Mouse (Mus musculus): ENCODE results near the gene Pttg1. TPM values are rescaled to one million over a fixed set of nuclear protein-coding genes. Genes with fewer than 3 reads are reported as not detected.

Gene Pttg1
- 27.0 and 32.7 TPM in 2 replicates for polyA plus RNA-seq (2015; fragmentation: Nextera tagmentation; extraction: Ambion mirVana)

DNA sequence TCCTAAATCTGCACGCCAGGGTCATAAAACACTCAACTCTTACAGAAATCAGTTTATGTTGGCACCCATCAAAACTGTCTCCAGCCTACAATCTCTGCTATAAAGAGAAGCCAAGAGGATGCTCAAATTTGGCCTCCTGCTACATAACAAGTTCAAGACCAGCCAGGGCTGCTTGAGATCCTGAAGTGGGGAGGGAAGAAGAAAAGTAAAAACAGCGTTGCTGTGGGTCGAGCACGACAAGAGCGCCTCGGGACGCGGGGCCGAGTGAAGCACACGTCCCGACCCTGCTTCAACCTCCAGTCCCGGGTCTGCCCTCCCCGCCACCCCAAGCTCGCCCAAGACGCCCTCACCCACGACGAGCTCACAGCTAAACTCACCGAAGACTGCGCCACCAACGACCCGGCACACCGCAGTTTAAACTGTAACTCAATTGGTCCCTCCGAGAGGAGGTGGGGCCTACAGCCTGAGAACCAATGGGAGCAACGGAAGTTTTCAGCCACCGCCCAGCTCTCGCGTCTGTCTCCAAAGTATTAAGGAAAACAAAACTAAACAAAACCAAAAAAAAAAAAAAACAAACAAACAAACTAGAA, at the start of gene Pttg1:
Gene Pttg1, minus strand, starts transcription at position 428 of the 590 bp plus-strand sequence.
- WGBS = 4% methylated on average over 27 of the region's 27 CpGs
- peaks cover 4% of the 10 kb centered on the region; the same call in 1 of the 2 replicates for H3K4me1 ChIP-seq (replicated peaks; ENCODE audit: control insufficient read depth, insufficient read depth, low read length)
- H3K27ac ChIP-seq (ENCODE audit: low read length) = no peak within 1 kb of the TSS
- H3K4me3 ChIP-seq (replicated peaks; ENCODE audit: low read length) = peak within 1 kb of the TSS; percentile 53
- H3K9me3 ChIP-seq (ENCODE audit: control insufficient read depth, low read length) = no peaks in the 10 kb centered on the region
- H3K36me3 ChIP-seq (ENCODE audit: control insufficient read depth, insufficient read depth) = no peaks in the 10 kb centered on the region
- H3K27me3 ChIP-seq (replicated peaks; ENCODE audit: control insufficient read depth, insufficient read depth, low read length) = no peaks in the 10 kb centered on the region
- peak within 1 kb of the TSS; percentile 51 for H3K9ac ChIP-seq (replicated peaks; ENCODE audit: low read depth, low read length)
- peak; percentile 99 for ATAC-seq
- peak within 1 kb of the TSS; percentile 50 for H3K4me2 ChIP-seq (ENCODE audit: low read length)

DNA sequence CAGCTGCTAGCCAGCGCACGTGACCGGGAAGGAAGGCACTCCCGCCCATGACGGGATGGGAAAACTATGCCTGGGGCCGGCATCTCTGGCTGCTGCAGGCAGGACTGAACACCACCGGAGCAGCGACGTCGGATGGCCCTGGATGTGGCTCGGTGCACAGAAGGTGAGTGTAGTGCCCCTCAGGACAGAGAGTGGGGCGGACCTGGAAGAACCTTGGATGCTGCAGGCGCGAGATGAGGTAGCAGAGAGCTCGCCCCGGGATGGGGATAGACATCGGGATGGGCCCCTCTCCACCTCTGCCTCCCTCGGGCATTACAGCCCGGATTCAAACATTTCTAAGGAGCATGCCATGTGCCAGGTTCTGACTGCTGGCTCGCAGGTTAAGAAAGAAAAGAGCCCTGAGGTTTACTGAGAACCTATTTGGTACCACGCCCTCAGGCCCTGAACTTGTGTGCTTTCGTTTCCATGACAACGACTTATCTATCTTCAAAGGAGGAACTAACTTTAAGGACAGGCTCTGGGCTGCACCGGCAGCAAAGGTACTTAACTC, 48.2 kb upstream of the Pttg1 start, which contains the start of gene C1qtnf2:
Gene C1qtnf2, plus strand, starts transcription at position 52 of the 550 bp plus-strand sequence.
- no peaks in the 10 kb centered on the region for H3K9me3 ChIP-seq (ENCODE audit: control insufficient read depth, low read length)
- WGBS = 2% methylated on average over 24 of the region's 24 CpGs
- H3K4me3 ChIP-seq (replicated peaks; ENCODE audit: low read length) = peak within 1 kb of the TSS; percentile 43
- H3K27ac ChIP-seq (ENCODE audit: low read length) = no peak within 1 kb of the TSS
- peak within 1 kb of the TSS; percentile 73 for H3K4me2 ChIP-seq (ENCODE audit: low read length)
- peak within 1 kb of the TSS; percentile 65 for H3K9ac ChIP-seq (replicated peaks; ENCODE audit: low read depth, low read length)
- peak; percentile 78 for ATAC-seq
- H3K27me3 ChIP-seq (replicated peaks; ENCODE audit: control insufficient read depth, insufficient read depth, low read length) = no peaks in the 10 kb centered on the region
- no peaks in the 10 kb centered on the region for H3K36me3 ChIP-seq (ENCODE audit: control insufficient read depth, insufficient read depth)
- H3K4me1 ChIP-seq (replicated peaks; ENCODE audit: control insufficient read depth, insufficient read depth, low read length) = peaks cover 8% of the 10 kb centered on the region

DNA sequence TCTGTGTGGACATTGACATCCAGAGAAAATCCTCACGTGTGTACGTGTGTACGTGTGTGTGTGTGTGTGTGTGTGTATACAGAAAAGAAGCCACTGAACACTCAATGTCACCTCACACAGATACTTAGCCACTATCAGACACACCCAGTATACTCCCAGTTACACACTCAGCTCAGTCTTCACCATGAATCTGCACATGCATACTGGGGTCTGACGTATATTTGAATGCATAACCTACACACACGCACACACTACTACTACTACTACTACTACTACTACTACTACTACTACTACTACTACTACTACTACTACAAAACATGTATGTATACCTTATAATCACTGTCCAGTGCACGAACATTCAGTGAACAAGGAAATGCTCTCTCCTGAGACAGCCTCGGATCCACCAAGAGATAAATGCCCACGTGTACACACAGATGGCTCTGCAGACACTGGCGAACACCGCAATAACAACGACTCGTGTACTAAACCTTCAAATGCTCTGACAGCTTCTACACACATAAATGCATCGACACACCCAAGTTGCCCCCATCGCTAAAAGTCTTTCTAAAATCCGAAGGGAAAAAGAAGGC, 47.7 kb upstream of the Pttg1 start:
- Histone ChIP-seq H3K9me3 (ENCODE audit: control insufficient read depth, low read length) (no peaks in the 10 kb centered on the region), H3K4me1 (replicated peaks; ENCODE audit: control insufficient read depth, insufficient read depth, low read length) (peaks cover 8% of the 10 kb centered on the region), H3K4me2 (ENCODE audit: low read length) (peak overlapping the region; percentile 73), H3K4me3 (replicated peaks; ENCODE audit: low read length) (peak overlapping the region; percentile 43), H3K36me3 (ENCODE audit: control insufficient read depth, insufficient read depth) (no peaks in the 10 kb centered on the region), H3K27ac (ENCODE audit: low read length) (no peak overlapping the region), H3K27me3 (replicated peaks; ENCODE audit: control insufficient read depth, insufficient read depth, low read length) (no peaks in the 10 kb centered on the region), H3K9ac (replicated peaks; ENCODE audit: low read depth, low read length) (peak overlapping the region; percentile 65)
- WGBS = 50% methylated on average over 15 of the region's 15 CpGs
- peak; percentile 65 for ATAC-seq

DNA sequence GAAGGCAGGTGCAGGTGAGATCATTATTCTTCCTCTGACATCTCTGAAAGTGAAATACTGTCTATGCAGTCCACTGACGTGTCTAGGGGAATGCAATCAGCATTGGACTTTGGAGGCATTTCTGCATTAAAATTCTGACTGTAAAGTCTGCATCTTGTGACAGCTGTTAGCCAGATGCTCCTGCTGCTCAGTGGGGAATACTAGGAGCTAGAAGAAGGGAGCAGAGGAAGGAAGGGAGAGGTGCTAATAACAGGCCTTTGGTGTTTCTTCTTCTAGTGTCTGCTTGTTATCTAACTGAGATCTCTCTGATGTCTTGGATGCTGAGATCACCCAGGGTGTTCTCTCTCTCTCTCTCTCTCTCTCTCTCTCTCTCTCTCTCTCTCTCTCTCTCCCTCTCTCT, 47.1 kb upstream of the Pttg1 start:
- WGBS = 77% methylated on average over 1 of the region's 1 CpGs
- no peak overlapping the region for H3K9ac ChIP-seq (replicated peaks; ENCODE audit: low read depth, low read length)
- no peak overlapping the region for H3K4me2 ChIP-seq (ENCODE audit: low read length)
- ATAC-seq = no peak
- H3K4me1 ChIP-seq (replicated peaks; ENCODE audit: control insufficient read depth, insufficient read depth, low read length) = peaks cover 8% of the 10 kb centered on the region
- no peaks in the 10 kb centered on the region for H3K27me3 ChIP-seq (replicated peaks; ENCODE audit: control insufficient read depth, insufficient read depth, low read length)
- no peak overlapping the region for H3K4me3 ChIP-seq (replicated peaks; ENCODE audit: low read length)
- H3K36me3 ChIP-seq (ENCODE audit: control insufficient read depth, insufficient read depth) = no peaks in the 10 kb centered on the region
- no peaks in the 10 kb centered on the region for H3K9me3 ChIP-seq (ENCODE audit: control insufficient read depth, low read length)
- H3K27ac ChIP-seq (ENCODE audit: low read length) = no peak overlapping the region

DNA sequence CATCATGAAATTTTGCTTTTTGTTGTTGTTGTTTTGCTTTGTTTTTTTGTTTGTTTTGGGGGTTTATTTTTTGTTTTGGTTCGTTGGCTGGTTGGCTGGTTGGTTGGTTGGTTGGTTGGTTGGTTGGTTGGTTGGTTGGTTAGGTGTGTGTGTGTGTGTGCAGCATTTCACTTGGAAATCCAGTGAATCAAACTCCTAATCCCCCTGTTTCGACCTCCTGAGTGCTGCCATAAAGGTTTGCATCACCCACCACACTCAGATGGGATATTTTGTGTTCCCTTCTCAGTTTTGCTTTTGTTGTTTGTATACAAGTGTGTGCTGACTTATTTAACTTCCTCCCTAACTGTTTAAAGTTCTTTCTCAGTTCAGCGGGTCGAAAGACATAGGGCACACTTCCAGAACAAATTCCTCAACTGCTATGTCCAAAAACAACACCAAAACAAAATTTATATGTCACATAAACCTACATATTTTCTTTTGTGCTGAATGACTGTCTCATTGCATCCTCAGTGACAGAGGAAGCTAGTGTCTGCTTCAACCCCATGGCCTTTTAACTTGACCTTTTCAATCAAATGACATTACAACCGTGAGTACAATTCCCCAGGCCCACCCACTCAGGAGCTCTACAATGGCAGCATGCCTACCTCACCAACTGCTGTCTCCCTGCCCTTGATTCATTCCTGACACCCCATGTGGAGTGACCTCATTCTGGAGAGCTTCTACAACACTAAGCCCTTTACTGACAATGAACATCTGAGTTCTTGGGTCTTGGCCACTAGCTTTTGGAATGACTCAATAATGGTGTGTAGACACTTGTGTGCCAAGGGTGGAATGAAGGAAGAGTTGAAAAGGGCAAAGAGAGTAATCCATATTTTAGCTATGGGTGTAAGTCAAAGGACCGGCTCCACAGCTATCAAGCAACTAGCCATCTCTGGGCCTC, 45.1 kb upstream of the Pttg1 start:
- H3K36me3 ChIP-seq (ENCODE audit: control insufficient read depth, insufficient read depth) = no peaks in the 10 kb centered on the region
- H3K4me3 ChIP-seq (replicated peaks; ENCODE audit: low read length) = no peak overlapping the region
- 72% methylated on average over 6 of the region's 6 CpGs for WGBS
- no peak overlapping the region for H3K27ac ChIP-seq (ENCODE audit: low read length)
- no peak overlapping the region for H3K4me2 ChIP-seq (ENCODE audit: low read length)
- peaks cover 8% of the 10 kb centered on the region for H3K4me1 ChIP-seq (replicated peaks; ENCODE audit: control insufficient read depth, insufficient read depth, low read length)
- H3K9me3 ChIP-seq (ENCODE audit: control insufficient read depth, low read length) = no peaks in the 10 kb centered on the region
- no peaks in the 10 kb centered on the region for H3K27me3 ChIP-seq (replicated peaks; ENCODE audit: control insufficient read depth, insufficient read depth, low read length)
- ATAC-seq = no peak
- H3K9ac ChIP-seq (replicated peaks; ENCODE audit: low read depth, low read length) = no peak overlapping the region

DNA sequence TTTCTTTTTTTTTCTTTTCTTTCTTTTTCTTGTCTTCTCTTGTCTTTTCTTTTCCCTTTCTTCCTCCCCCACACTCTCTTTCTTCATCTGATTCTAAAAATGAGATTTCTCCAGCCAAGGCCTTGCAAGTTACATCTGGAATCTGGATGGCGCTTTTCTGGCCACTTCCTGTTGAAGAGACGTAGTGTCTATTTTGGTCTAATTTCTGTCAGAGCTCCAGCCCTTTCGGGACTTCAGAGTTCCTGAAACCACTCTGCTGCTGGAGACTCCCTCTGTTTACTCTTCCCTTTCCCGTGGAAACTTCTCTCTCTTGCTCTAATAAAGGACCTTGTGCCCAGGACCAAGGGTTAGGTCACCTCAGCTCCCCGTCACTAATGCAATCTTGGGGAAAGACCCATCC, 44.1 kb upstream of the Pttg1 start:
- Histone ChIP-seq H3K27ac (ENCODE audit: low read length) (no peak overlapping the region), H3K27me3 (replicated peaks; ENCODE audit: control insufficient read depth, insufficient read depth, low read length) (no peaks in the 10 kb centered on the region), H3K4me2 (ENCODE audit: low read length) (no peak overlapping the region), H3K9ac (replicated peaks; ENCODE audit: low read depth, low read length) (no peak overlapping the region), H3K4me1 (replicated peaks; ENCODE audit: control insufficient read depth, insufficient read depth, low read length) (peaks cover 8% of the 10 kb centered on the region), H3K4me3 (replicated peaks; ENCODE audit: low read length) (no peak overlapping the region), H3K9me3 (ENCODE audit: control insufficient read depth, low read length) (no peaks in the 10 kb centered on the region), H3K36me3 (ENCODE audit: control insufficient read depth, insufficient read depth) (no peaks in the 10 kb centered on the region)
- no peak for ATAC-seq
- 76% methylated on average over 5 of the region's 5 CpGs for WGBS

DNA sequence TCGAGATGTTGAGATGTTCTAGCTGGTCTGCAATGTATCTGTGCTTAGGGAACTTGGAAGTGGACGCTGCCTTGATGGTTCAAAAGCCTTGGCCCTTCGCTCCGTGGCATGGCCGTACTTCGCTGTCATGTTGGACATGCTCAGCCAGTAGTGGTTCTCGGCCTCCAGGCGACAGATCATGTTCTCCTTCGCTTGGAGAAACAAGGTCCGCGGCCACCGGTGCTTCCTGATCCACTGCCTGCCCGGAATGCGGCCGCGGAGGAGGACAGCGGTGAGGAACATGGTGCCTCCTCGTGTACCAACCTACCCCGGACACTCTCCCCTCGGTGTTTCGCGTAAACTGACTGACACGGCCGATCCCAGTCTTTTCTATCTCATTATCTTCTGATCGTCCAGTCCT, 37.2 kb upstream of the Pttg1 start:
- no peaks in the 10 kb centered on the region for H3K27me3 ChIP-seq (replicated peaks; ENCODE audit: control insufficient read depth, insufficient read depth, low read length)
- no peaks in the 10 kb centered on the region for H3K4me1 ChIP-seq (replicated peaks; ENCODE audit: control insufficient read depth, insufficient read depth, low read length)
- H3K9me3 ChIP-seq (ENCODE audit: control insufficient read depth, low read length) = no peaks in the 10 kb centered on the region
- no peak overlapping the region for H3K4me3 ChIP-seq (replicated peaks; ENCODE audit: low read length)
- no peak overlapping the region for H3K4me2 ChIP-seq (ENCODE audit: low read length)
- no peak overlapping the region for H3K27ac ChIP-seq (ENCODE audit: low read length)
- H3K9ac ChIP-seq (replicated peaks; ENCODE audit: low read depth, low read length) = no peak overlapping the region
- no peak for ATAC-seq
- H3K36me3 ChIP-seq (ENCODE audit: control insufficient read depth, insufficient read depth) = no peaks in the 10 kb centered on the region
- 95% methylated on average over 25 of the region's 25 CpGs for WGBS

DNA sequence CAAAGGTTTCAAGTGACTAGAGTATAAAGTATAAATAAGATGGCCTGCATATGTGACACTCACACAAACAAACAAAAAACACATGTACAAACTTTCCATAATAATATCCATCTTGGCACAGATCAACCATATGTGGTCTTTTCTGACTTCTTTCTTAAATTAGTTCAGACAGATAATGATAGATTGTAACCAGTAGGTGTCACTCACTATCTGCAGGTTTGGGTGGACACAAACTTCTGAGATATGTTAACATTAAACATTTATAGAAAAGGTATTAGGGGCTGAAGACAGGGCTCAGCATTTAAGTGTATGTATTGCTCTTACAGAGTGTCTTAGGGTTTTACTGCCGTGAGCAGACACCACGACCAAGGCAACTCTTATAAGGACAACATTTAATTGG, 26.2 kb upstream of the Pttg1 start:
- Histone ChIP-seq H3K27me3 (replicated peaks; ENCODE audit: control insufficient read depth, insufficient read depth, low read length) (no peaks in the 10 kb centered on the region), H3K9ac (replicated peaks; ENCODE audit: low read depth, low read length) (no peak overlapping the region), H3K36me3 (ENCODE audit: control insufficient read depth, insufficient read depth) (peaks cover 3% of the 10 kb centered on the region; the same call in 1 of the 2 replicates), H3K4me3 (replicated peaks; ENCODE audit: low read length) (no peak overlapping the region), H3K4me2 (ENCODE audit: low read length) (no peak overlapping the region), H3K4me1 (replicated peaks; ENCODE audit: control insufficient read depth, insufficient read depth, low read length) (no peaks in the 10 kb centered on the region), H3K27ac (ENCODE audit: low read length) (no peak overlapping the region), H3K9me3 (ENCODE audit: control insufficient read depth, low read length) (no peaks in the 10 kb centered on the region)
- no peak for ATAC-seq
- 81% methylated on average over 2 of the region's 2 CpGs for WGBS

DNA sequence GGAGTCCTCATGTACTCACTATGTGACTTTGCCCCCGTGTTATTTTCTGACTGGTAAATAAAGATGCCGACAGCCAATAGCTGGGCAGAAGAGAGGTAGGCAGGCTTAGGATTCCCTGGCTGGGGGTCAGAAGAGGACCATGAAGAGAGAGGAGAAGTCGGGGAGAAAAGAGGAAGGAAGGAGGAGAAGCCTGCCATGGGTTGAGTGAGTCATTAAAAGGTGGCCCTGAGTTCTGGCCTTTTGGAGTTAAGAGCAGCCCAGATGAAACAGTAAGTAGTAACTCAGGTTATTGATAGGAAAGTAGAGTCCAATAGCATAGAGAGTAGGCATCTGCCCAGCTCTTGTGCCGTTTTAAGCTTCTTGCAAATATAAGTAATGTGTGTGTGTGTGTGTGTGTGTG, 25.3 kb upstream of the Pttg1 start:
- Histone ChIP-seq H3K27me3 (replicated peaks; ENCODE audit: control insufficient read depth, insufficient read depth, low read length) (no peaks in the 10 kb centered on the region), H3K4me1 (replicated peaks; ENCODE audit: control insufficient read depth, insufficient read depth, low read length) (no peaks in the 10 kb centered on the region), H3K4me2 (ENCODE audit: low read length) (no peak overlapping the region), H3K27ac (ENCODE audit: low read length) (no peak overlapping the region), H3K9me3 (ENCODE audit: control insufficient read depth, low read length) (no peaks in the 10 kb centered on the region), H3K9ac (replicated peaks; ENCODE audit: low read depth, low read length) (no peak overlapping the region), H3K4me3 (replicated peaks; ENCODE audit: low read length) (no peak overlapping the region), H3K36me3 (ENCODE audit: control insufficient read depth, insufficient read depth) (peaks cover 8% of the 10 kb centered on the region; the same call in 1 of the 2 replicates)
- 75% methylated on average over 4 of the region's 4 CpGs for WGBS
- no peak for ATAC-seq
